Mouse (Mus musculus) embryonic facial prominence, embryonic 13.5 days (tissue): ENCODE results near the gene Rorb. TPM values are rescaled to one million over a fixed set of nuclear protein-coding genes. Genes with fewer than 3 reads are reported as not detected.

ENCODE experiments used
- ATAC-seq: fragments of 200-750 bp; cut with Nextera tagmentation; 2 replicates; pipeline ENCODE4 v1.8.0; 2017; ENCODE audit warnings: low read depth; ENCODE audit not compliant: insufficient number of reproducible peaks, insufficient read depth, low FRiP score, low TSS enrichment
- H3K27ac ChIP-seq: fragments of 300-500 bp; sonication (generic); 2 replicates; pipeline ENCODE4 v1.5.1; 2015; ENCODE audit warnings: moderate library complexity, mild to moderate bottlenecking, inconsistent platforms
- H3K27me3 ChIP-seq: fragments of 300-500 bp; sonication (generic); 2 replicates; pipeline ENCODE4 v1.6.1; 2015; ENCODE audit warnings: mild to moderate bottlenecking, inconsistent platforms
- H3K36me3 ChIP-seq: fragments of 300-500 bp; sonication (generic); 2 replicates; pipeline ENCODE4 v1.6.1; 2015; ENCODE audit warnings: mild to moderate bottlenecking, inconsistent platforms
- H3K4me1 ChIP-seq: fragments of 300-500 bp; sonication (generic); 2 replicates; pipeline ENCODE4 v1.6.1; 2015; ENCODE audit warnings: inconsistent platforms
- H3K4me2 ChIP-seq: fragments of 300-500 bp; sonication (generic); 2 replicates; pipeline ENCODE4 v1.6.1; 2015; ENCODE audit warnings: moderate library complexity, mild to moderate bottlenecking, inconsistent platforms
- H3K4me3 ChIP-seq: fragments of 300-500 bp; sonication (generic); 2 replicates; pipeline ENCODE4 v1.5.1; 2015; ENCODE audit warnings: mild to moderate bottlenecking, inconsistent platforms
- H3K9ac ChIP-seq: fragments of 300-500 bp; sonication (generic); 2 replicates; pipeline ENCODE4 v1.6.1; 2015; ENCODE audit warnings: mild to moderate bottlenecking, inconsistent platforms
- H3K9me3 ChIP-seq: fragments of 300-500 bp; sonication (generic); 2 replicates; pipeline ENCODE4 v1.6.1; 2016; ENCODE audit warnings: inconsistent platforms
- WGBS: fragments of 180-500 bp; shearing (Covaris S2); methylation state at CpG from one replicate; pipeline ENCODE4 v1.1.7; 2015; ENCODE audit warnings: mixed read lengths; 5-methylcytosine and 5-hydroxymethylcytosine counted together
- polyA plus RNA-seq: library from polyadenylated mRNA; unstranded; fragments of >200 nt; fragmentation: Nextera tagmentation; extraction: Ambion mirVana; gene quantifications from 2 replicates; pipeline ENCODE4 v1.2.1, GENCODE M21; 2015

Rorb gene
- polyA plus RNA-seq, 1 experiment from 2014 or later: 2.2 TPM

GRCm38 (mm10) chr19:18881162-18881561, 229.8 kb downstream of the Rorb start:
- Histone ChIP-seq H3K9me3 (no peaks in the 10 kb centered on the region), H3K4me3 (no peak overlapping the region), H3K36me3 (no peaks in the 10 kb centered on the region), H3K4me2 (no peak overlapping the region), H3K27ac (no peak overlapping the region), H3K9ac (no peak overlapping the region), H3K4me1 (no peaks in the 10 kb centered on the region), H3K27me3 (no peaks in the 10 kb centered on the region)
- ATAC-seq: no peak
- 55% methylated on average over 5 of the region's 5 CpGs for WGBS
